In genomic region chrX:47970864-47971263, GRCm38 (mm10) we compare ENCODE assay signal across 26 mouse cellular contexts. TPM values are rescaled to one million over a fixed set of nuclear protein-coding genes. Genes with fewer than 3 reads are reported as not detected.
DNase-seq lines count a peak whose midpoint lies in the region; ATAC-seq and TF ChIP-seq lines count a peak whose summit lies in the region.
"Had no signal": no experiment of that assay in that cellular context is flagged by ENCODE, and none has a peak within 500 bp of the region (broad histone marks: within the 10 kb centered on the region; RNA-seq: fewer than 3 reads in every experiment).

No protein-coding gene starts in this region.

- 0 out of 2 replicates have a peak, but pooled peaks have one; percentile 36 for ATAC-seq in intestine, embryonic 16.5 days
- ATAC-seq in intestine, embryonic 15.5 days, result no peak
- peak; percentile 81 for ATAC-seq in kidney, embryonic 15.5 days (replicated peaks; ENCODE audit: low FRiP score)
- no peak for ATAC-seq in midbrain, embryonic 13.5 days
- ATAC-seq: activated CD4-positive, CD25-positive, alpha-beta regulatory T cell, adult 4 months; hindbrain, embryonic 16.5 days had no signal

- H3K27ac ChIP-seq in intestine, embryonic 16.5 days (ENCODE audit: low read length), result no peak overlapping the region
- no peak overlapping the region for H3K27ac ChIP-seq in intestine, embryonic 15.5 days
- peak overlapping the region; percentile 66; the same call in 1 of the 2 replicates for H3K27ac ChIP-seq in ES-E14 (ENCODE audit: insufficient read depth, low read depth, low read length, poor library complexity, severe bottlenecking)
- H3K27ac ChIP-seq in kidney, embryonic 15.5 days, result no peak overlapping the region
- H3K27ac ChIP-seq in midbrain, embryonic 13.5 days, result no peak overlapping the region
- H3K27ac ChIP-seq: embryonic facial prominence, embryonic 10.5 days; embryonic facial prominence, embryonic 15.5 days; forebrain, embryonic 12.5 days; left cerebral cortex, adult 2 months; limb, embryonic 13.5 days; lung, embryonic 15.5 days; neural tube, embryonic 13.5 days had no signal

- in situ Hi-C loops in ES-E14 (cut with MboI; ENCODE audit: low sequenced_read_pairs in 2 of 2, unreplicated experiment in 2 of 2), result no loop called here

- H3K4me2 ChIP-seq in intestine, embryonic 16.5 days (ENCODE audit: low read depth, low read length), result no peak overlapping the region
- no peak overlapping the region for H3K4me2 ChIP-seq in intestine, embryonic 15.5 days (replicated peaks)
- H3K4me2 ChIP-seq in kidney, embryonic 15.5 days, result no peak overlapping the region
- no peak overlapping the region for H3K4me2 ChIP-seq in midbrain, embryonic 13.5 days (replicated peaks)
- H3K4me2 ChIP-seq: embryonic facial prominence, embryonic 15.5 days; forebrain, embryonic 12.5 days; limb, embryonic 13.5 days; liver, embryonic 11.5 days; lung, embryonic 15.5 days; midbrain, embryonic 11.5 days; neural tube, embryonic 13.5 days had no signal

- no peaks in the 10 kb centered on the region for H3K27me3 ChIP-seq in intestine, embryonic 16.5 days (replicated peaks; ENCODE audit: control insufficient read depth, insufficient read depth, low read length)
- H3K27me3 ChIP-seq in intestine, embryonic 15.5 days (replicated peaks), result no peaks in the 10 kb centered on the region
- H3K27me3 ChIP-seq in kidney, embryonic 15.5 days, result no peaks in the 10 kb centered on the region
- H3K27me3 ChIP-seq in midbrain, embryonic 13.5 days, result no peaks in the 10 kb centered on the region
- H3K27me3 ChIP-seq: CH12.LX; embryonic facial prominence, embryonic 15.5 days; forebrain, embryonic 12.5 days; limb, embryonic 13.5 days; lung, embryonic 15.5 days; neural tube, embryonic 13.5 days had no signal

- no peaks in the 10 kb centered on the region for H3K4me1 ChIP-seq in intestine, embryonic 16.5 days (ENCODE audit: control insufficient read depth, insufficient read depth, low read length)
- no peaks in the 10 kb centered on the region for H3K4me1 ChIP-seq in intestine, embryonic 15.5 days (replicated peaks)
- 0 out of 4 replicates have a peak, but pooled peaks cover 0 to 2% of the 10 kb centered on the region in 2 experiments for H3K4me1 ChIP-seq in ES-E14 (ENCODE audit: control insufficient read depth in 2 of 2, insufficient read depth in 2 of 2, low read length in 2 of 2, poor library complexity in 1 of 2)
- H3K4me1 ChIP-seq in kidney, embryonic 15.5 days, result no peaks in the 10 kb centered on the region
- no peaks in the 10 kb centered on the region for H3K4me1 ChIP-seq in midbrain, embryonic 13.5 days (replicated peaks)
- H3K4me1 ChIP-seq: embryonic facial prominence, embryonic 10.5 days; embryonic facial prominence, embryonic 15.5 days; forebrain, embryonic 12.5 days; limb, embryonic 13.5 days; lung, embryonic 15.5 days; neural tube, embryonic 13.5 days had no signal

- no peak overlapping the region for H3K9ac ChIP-seq in intestine, embryonic 16.5 days (ENCODE audit: low read depth, low read length)
- H3K9ac ChIP-seq in intestine, embryonic 15.5 days, result no peak overlapping the region
- H3K9ac ChIP-seq in ES-E14 (ENCODE audit: insufficient read depth, low read depth, low read length, poor library complexity, severe bottlenecking), result no peak overlapping the region
- H3K9ac ChIP-seq in kidney, embryonic 15.5 days, result no peak overlapping the region
- no peak overlapping the region for H3K9ac ChIP-seq in midbrain, embryonic 13.5 days (replicated peaks)
- H3K9ac ChIP-seq: embryonic facial prominence, embryonic 15.5 days; forebrain, embryonic 12.5 days; limb, embryonic 13.5 days; lung, embryonic 15.5 days; neural tube, embryonic 13.5 days had no signal

- WGBS in intestine, embryonic 16.5 days, result 87% methylated on average over 3 of the region's 3 CpGs
- 87% methylated on average over 3 of the region's 3 CpGs for WGBS in intestine, embryonic 15.5 days
- WGBS in kidney, embryonic 15.5 days, result 68% methylated on average over 3 of the region's 3 CpGs
- 94% methylated on average over 3 of the region's 3 CpGs for WGBS in midbrain, embryonic 13.5 days

- H3K9me3 ChIP-seq in intestine, embryonic 16.5 days (ENCODE audit: control insufficient read depth, low read length), result no peaks in the 10 kb centered on the region
- H3K9me3 ChIP-seq in intestine, embryonic 15.5 days, result no peaks in the 10 kb centered on the region
- no peaks in the 10 kb centered on the region for H3K9me3 ChIP-seq in ES-E14 (ENCODE audit: control insufficient read depth, insufficient read depth, low read depth, low read length)
- no peaks in the 10 kb centered on the region for H3K9me3 ChIP-seq in kidney, embryonic 15.5 days (replicated peaks)
- no peaks in the 10 kb centered on the region for H3K9me3 ChIP-seq in midbrain, embryonic 13.5 days
- H3K9me3 ChIP-seq: embryonic facial prominence, embryonic 10.5 days; embryonic facial prominence, embryonic 15.5 days; forebrain, embryonic 12.5 days; limb, embryonic 13.5 days; lung, embryonic 15.5 days; neural tube, embryonic 13.5 days had no signal

- DNase-seq in ES-E14 (ENCODE audit: low read depth, low spot score), result peak; percentile 37
- peak; percentile 31 to 55 for DNase-seq in kidney, postnatal 4 days
- DNase-seq in adrenal gland, postnatal 36 days, result no peak
- DNase-seq: adrenal gland, adult 2 months; cerebellum, adult 8-10 months; cerebellum, postnatal 25 days; gastrocnemius, postnatal 10 days; heart, postnatal 14 days; thymus, postnatal 4 days had no signal

- H3K4me3 ChIP-seq in intestine, embryonic 16.5 days (ENCODE audit: low read length), result no peak overlapping the region
- no peak overlapping the region for H3K4me3 ChIP-seq in intestine, embryonic 15.5 days (replicated peaks)
- H3K4me3 ChIP-seq in ES-E14 (ENCODE audit: insufficient read depth in 1 of 2, low read depth in 1 of 2, low read length in 2 of 2, poor library complexity in 1 of 2, severe bottlenecking in 1 of 2), result no peak overlapping the region
- H3K4me3 ChIP-seq in kidney, embryonic 15.5 days (replicated peaks), result no peak overlapping the region
- H3K4me3 ChIP-seq in midbrain, embryonic 13.5 days (replicated peaks), result no peak overlapping the region
- H3K4me3 ChIP-seq: embryonic facial prominence, embryonic 10.5 days; embryonic facial prominence, embryonic 15.5 days; forebrain, embryonic 12.5 days; left cerebral cortex, adult 2 months; limb, embryonic 13.5 days; lung, embryonic 15.5 days; myocyte; neural tube, embryonic 13.5 days had no signal

- no peaks in the 10 kb centered on the region for H3K36me3 ChIP-seq in intestine, embryonic 16.5 days (ENCODE audit: control insufficient read depth, insufficient read depth, low read length)
- H3K36me3 ChIP-seq in intestine, embryonic 15.5 days, result no peaks in the 10 kb centered on the region
- no peaks in the 10 kb centered on the region for H3K36me3 ChIP-seq in ES-E14 (ENCODE audit: control insufficient read depth, insufficient read depth, low read length, poor library complexity, severe bottlenecking)
- no peaks in the 10 kb centered on the region for H3K36me3 ChIP-seq in kidney, embryonic 15.5 days
- H3K36me3 ChIP-seq in midbrain, embryonic 13.5 days, result no peaks in the 10 kb centered on the region
- H3K36me3 ChIP-seq: embryonic facial prominence, embryonic 10.5 days; embryonic facial prominence, embryonic 15.5 days; forebrain, embryonic 12.5 days; limb, embryonic 13.5 days; lung, embryonic 15.5 days; neural tube, embryonic 13.5 days had no signal

TF ChIP-seq in ES-E14, 5 proteins besides CTCF, POLR2A, EP300 and RAD21:
- TF ChIP-seq HCFC1 (IDR thresholded peaks at IDR 0.05; ENCODE audit: borderline replicate concordance, insufficient read depth, low read length) (no peak), ZC3H11A (IDR thresholded peaks at IDR 0.05; ENCODE audit: borderline replicate concordance, low read depth, low read length) (no peak), MAFK (IDR thresholded peaks at IDR 0.05; ENCODE audit: insufficient read depth, low read depth, low read length) (no peak), CHD2 (IDR thresholded peaks at IDR 0.05; ENCODE audit: low read depth, low read length) (no peak)

RNA-seq across cellular contexts. Expression of gene Ocrl, which starts 58.7 kb away (rescaled TPM):
- polyA plus RNA-seq in intestine, embryonic 16.5 days (2015; fragmentation: Nextera tagmentation; extraction: Ambion mirVana), result 13.2 and 13.8 TPM in 2 replicates
- 15.7 and 16.9 TPM in 2 replicates for polyA plus RNA-seq in intestine, embryonic 15.5 days (2015; fragmentation: Nextera tagmentation; extraction: Ambion mirVana)
- total RNA-seq in ES-E14 (2012; rRNA removed), result 5.3 and 7.8 TPM in 2 replicates
- 18.6 and 21.2 TPM in 2 replicates for polyA plus RNA-seq in kidney, embryonic 15.5 days (2015; fragmentation: Nextera tagmentation; extraction: Ambion mirVana)
- 10 to 100 TPM; 43.6 to 48.6 TPM for total RNA-seq in adrenal gland, postnatal 36 days (2021)
- 27.1 and 27.3 TPM in 2 replicates for polyA plus RNA-seq in midbrain, embryonic 13.5 days (2015; fragmentation: Nextera tagmentation; extraction: Ambion mirVana)

Comparison
In these comparisons a context has a peak if more than half of its experiments do, and no peak if none do; other contexts are left out.
1. ATAC-seq: peak in intestine, embryonic 16.5 days (single experiment) and kidney, embryonic 15.5 days (single experiment); none in intestine, embryonic 15.5 days (single experiment) and midbrain, embryonic 13.5 days (single experiment).
2. DNase-seq: peak in ES-E14 (single experiment) and kidney, postnatal 4 days (2 of 2); none in adrenal gland, postnatal 36 days (0 of 2).